Mouse (Mus musculus): ENCODE data around the gene Mrc2. TPM values are rescaled to one million over a fixed set of nuclear protein-coding genes. Genes with fewer than 3 reads are reported as not detected.

The Mrc2 gene
- polyA plus RNA-seq, 1 experiment: 23.7 TPM

GRCm38 (mm10) chr11:105316121-105316520 is 23.7 kb downstream of the Mrc2 start:
- Histone ChIP-seq H3K4me1 (ENCODE audit: control insufficient read depth, insufficient read depth, low read length) (peaks cover 14% of the 10 kb centered on the region; the same call in 1 of the 2 replicates), H3K4me3 (ENCODE audit: insufficient read depth, low read depth, low read length) (no peak overlapping the region), H3K27me3 (replicated peaks; ENCODE audit: control insufficient read depth, insufficient read depth, low read length) (no peaks in the 10 kb centered on the region), H3K27ac (ENCODE audit: insufficient read depth, low read depth, low read length) (no peak overlapping the region), H3K36me3 (ENCODE audit: control insufficient read depth, insufficient read depth, low read length) (no peaks in the 10 kb centered on the region)
- TF ChIP-seq POLR2A (IDR thresholded peaks at IDR 0.05; ENCODE audit: low read depth, low read length) (no peak), CTCF (conservative IDR thresholded peaks at IDR 0.05; ENCODE audit: insufficient read depth, insufficient read length, low read depth, low read length) (no peak)
- 92% methylated on average over 4 of the region's 4 CpGs for WGBS
- no peak for DNase-seq

GRCm38 (mm10) chr11:105317769-105318168 is 25.3 kb downstream of the Mrc2 start:
- no peak for DNase-seq
- Histone ChIP-seq H3K4me1 (ENCODE audit: control insufficient read depth, insufficient read depth, low read length) (peaks cover 12% of the 10 kb centered on the region; the same call in 1 of the 2 replicates), H3K4me3 (ENCODE audit: insufficient read depth, low read depth, low read length) (no peak overlapping the region), H3K27me3 (replicated peaks; ENCODE audit: control insufficient read depth, insufficient read depth, low read length) (no peaks in the 10 kb centered on the region), H3K27ac (ENCODE audit: insufficient read depth, low read depth, low read length) (no peak overlapping the region), H3K36me3 (ENCODE audit: control insufficient read depth, insufficient read depth, low read length) (no peaks in the 10 kb centered on the region)
- 92% methylated on average over 6 of the region's 6 CpGs for WGBS
- TF ChIP-seq POLR2A (IDR thresholded peaks at IDR 0.05; ENCODE audit: low read depth, low read length): no peak
- no peak for TF ChIP-seq CTCF (conservative IDR thresholded peaks at IDR 0.05; ENCODE audit: insufficient read depth, insufficient read length, low read depth, low read length)

GRCm38 (mm10) chr11:105321090-105321489 is 28.6 kb downstream of the Mrc2 start:
- H3K36me3 ChIP-seq (ENCODE audit: control insufficient read depth, insufficient read depth, low read length): no peaks in the 10 kb centered on the region
- 50% methylated on average over 2 of the region's 2 CpGs for WGBS
- TF ChIP-seq CTCF (conservative IDR thresholded peaks at IDR 0.05; ENCODE audit: insufficient read depth, insufficient read length, low read depth, low read length): no peak
- TF ChIP-seq POLR2A (IDR thresholded peaks at IDR 0.05; ENCODE audit: low read depth, low read length): no peak
- no peaks in the 10 kb centered on the region for H3K27me3 ChIP-seq (replicated peaks; ENCODE audit: control insufficient read depth, insufficient read depth, low read length)
- H3K27ac ChIP-seq (ENCODE audit: insufficient read depth, low read depth, low read length): no peak overlapping the region
- no peak overlapping the region for H3K4me3 ChIP-seq (ENCODE audit: insufficient read depth, low read depth, low read length)
- no peak for DNase-seq
- no peaks in the 10 kb centered on the region for H3K4me1 ChIP-seq (ENCODE audit: control insufficient read depth, insufficient read depth, low read length)

GRCm38 (mm10) chr11:105323530-105323929 is 31.1 kb downstream of the Mrc2 start:
- H3K27me3 ChIP-seq (replicated peaks; ENCODE audit: control insufficient read depth, insufficient read depth, low read length): no peaks in the 10 kb centered on the region
- 88% methylated on average over 5 of the region's 5 CpGs for WGBS
- no peaks in the 10 kb centered on the region for H3K36me3 ChIP-seq (ENCODE audit: control insufficient read depth, insufficient read depth, low read length)
- H3K27ac ChIP-seq (ENCODE audit: insufficient read depth, low read depth, low read length): no peak overlapping the region
- TF ChIP-seq CTCF (conservative IDR thresholded peaks at IDR 0.05; ENCODE audit: insufficient read depth, insufficient read length, low read depth, low read length): no peak
- no peak for TF ChIP-seq POLR2A (IDR thresholded peaks at IDR 0.05; ENCODE audit: low read depth, low read length)
- H3K4me1 ChIP-seq (ENCODE audit: control insufficient read depth, insufficient read depth, low read length): no peaks in the 10 kb centered on the region
- H3K4me3 ChIP-seq (ENCODE audit: insufficient read depth, low read depth, low read length): no peak overlapping the region
- no peak for DNase-seq

- TF ChIP-seq POLR2A (IDR thresholded peaks at IDR 0.05; ENCODE audit: low read depth, low read length) (no peak), CTCF (conservative IDR thresholded peaks at IDR 0.05; ENCODE audit: insufficient read depth, insufficient read length, low read depth, low read length) (no peak)
- H3K27me3 ChIP-seq (replicated peaks; ENCODE audit: control insufficient read depth, insufficient read depth, low read length): no peaks in the 10 kb centered on the region
- no peak overlapping the region for H3K4me3 ChIP-seq (ENCODE audit: insufficient read depth, low read depth, low read length)
- H3K36me3 ChIP-seq (ENCODE audit: control insufficient read depth, insufficient read depth, low read length): no peaks in the 10 kb centered on the region
- H3K4me1 ChIP-seq (ENCODE audit: control insufficient read depth, insufficient read depth, low read length): no peaks in the 10 kb centered on the region
- WGBS: 95% methylated on average over 3 of the region's 3 CpGs
- no peak overlapping the region for H3K27ac ChIP-seq (ENCODE audit: insufficient read depth, low read depth, low read length)
- no peak for DNase-seq
Observed at GRCm38 (mm10) chr11:105327101-105327500, 34.7 kb downstream of the Mrc2 start.

GRCm38 (mm10) chr11:105329962-105330361 is 37.5 kb downstream of the Mrc2 start:
- 48% methylated on average over 9 of the region's 9 CpGs for WGBS
- TF ChIP-seq POLR2A (IDR thresholded peaks at IDR 0.05; ENCODE audit: low read depth, low read length): no peak
- no peak for TF ChIP-seq CTCF (conservative IDR thresholded peaks at IDR 0.05; ENCODE audit: insufficient read depth, insufficient read length, low read depth, low read length)
- H3K4me1 ChIP-seq (ENCODE audit: control insufficient read depth, insufficient read depth, low read length): no peaks in the 10 kb centered on the region
- no peak overlapping the region for H3K4me3 ChIP-seq (ENCODE audit: insufficient read depth, low read depth, low read length)
- H3K27ac ChIP-seq (ENCODE audit: insufficient read depth, low read depth, low read length): no peak overlapping the region
- no peak for DNase-seq
- no peaks in the 10 kb centered on the region for H3K27me3 ChIP-seq (replicated peaks; ENCODE audit: control insufficient read depth, insufficient read depth, low read length)
- H3K36me3 ChIP-seq (ENCODE audit: control insufficient read depth, insufficient read depth, low read length): no peaks in the 10 kb centered on the region

- Histone ChIP-seq H3K36me3 (ENCODE audit: control insufficient read depth, insufficient read depth, low read length) (no peaks in the 10 kb centered on the region), H3K4me1 (ENCODE audit: control insufficient read depth, insufficient read depth, low read length) (no peaks in the 10 kb centered on the region), H3K27me3 (replicated peaks; ENCODE audit: control insufficient read depth, insufficient read depth, low read length) (no peaks in the 10 kb centered on the region), H3K4me3 (ENCODE audit: insufficient read depth, low read depth, low read length) (no peak overlapping the region), H3K27ac (ENCODE audit: insufficient read depth, low read depth, low read length) (no peak overlapping the region)
- DNase-seq: no peak
- TF ChIP-seq CTCF (conservative IDR thresholded peaks at IDR 0.05; ENCODE audit: insufficient read depth, insufficient read length, low read depth, low read length) (no peak), POLR2A (IDR thresholded peaks at IDR 0.05; ENCODE audit: low read depth, low read length) (no peak)
- WGBS: 86% methylated on average over 3 of the region's 3 CpGs
Observed at GRCm38 (mm10) chr11:105331129-105331528, 38.7 kb downstream of the Mrc2 start.
